Mouse (Mus musculus): ENCODE measurements around the gene Tenm4. TPM values are rescaled to one million over a fixed set of nuclear protein-coding genes. Genes with fewer than 3 reads are reported as not detected.

Tenm4 gene
- total and polyA plus RNA-seq, 3 experiments: 9.2 to 15.2 TPM; not detected in 1

DNA sequence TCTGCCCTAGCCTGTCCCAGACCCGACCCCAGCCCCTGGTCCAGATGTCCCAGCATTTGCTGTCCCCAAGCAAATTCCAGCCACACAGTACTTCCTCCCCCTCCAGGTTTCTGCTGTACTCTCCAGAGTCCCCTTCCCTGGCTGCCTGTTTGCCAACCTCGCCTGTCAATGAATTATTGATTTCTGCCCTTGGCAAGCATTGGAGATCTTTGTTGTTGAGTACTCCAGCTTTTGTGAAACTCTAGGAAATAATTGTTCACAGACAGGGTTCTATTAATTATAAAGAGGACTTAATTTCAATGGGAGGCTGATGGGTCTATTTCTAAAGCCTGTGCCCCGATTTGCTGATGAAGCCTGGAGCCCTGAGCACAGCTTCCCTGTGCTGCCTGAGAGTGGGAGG, 733.4 kb downstream of the Tenm4 start:
- no peak for DNase-seq (ENCODE audit: low read depth, low spot score)
- Histone ChIP-seq H3K4me1 (ENCODE audit: control insufficient read depth in 1 of 2, insufficient read depth in 2 of 2, low read length in 2 of 2) (no peaks in the 10 kb centered on the region), H3K79me2 (ENCODE audit: control insufficient read depth, insufficient read depth, low read length, poor library complexity) (no peaks in the 10 kb centered on the region), H3K36me3 (ENCODE audit: control insufficient read depth in 1 of 2, insufficient read depth in 2 of 2, low read length in 2 of 2) (no peaks in the 10 kb centered on the region), H3K9ac (ENCODE audit: control insufficient read depth, low read depth, low read length, poor library complexity, severe bottlenecking) (no peak overlapping the region), H3K9me3 (replicated peaks; ENCODE audit: insufficient read depth, low read length) (no peaks in the 10 kb centered on the region), H3K4me3 (ENCODE audit: control insufficient read depth in 1 of 2, insufficient read depth in 1 of 2, low read depth in 2 of 2, low read length in 2 of 2) (no peak overlapping the region), H3K27ac (ENCODE audit: control insufficient read depth, low read depth, low read length) (no peak overlapping the region), H3K27me3 (ENCODE audit: control insufficient read depth in 1 of 2, insufficient read depth in 2 of 2, low read length in 2 of 2) (no peaks in the 10 kb centered on the region)
- TF ChIP-seq CTCF (IDR thresholded peaks at IDR 0.05 in 2 of 3, conservative IDR thresholded peaks at IDR 0.05 in 1 of 3; ENCODE audit: control insufficient read depth in 1 of 3, insufficient read depth in 1 of 3, low read depth in 2 of 3, low read length in 3 of 3, poor library complexity in 1 of 3, severe bottlenecking in 1 of 3) (no peak), ZMIZ1 (IDR thresholded peaks at IDR 0.05; ENCODE audit: low read depth, low read length) (no peak), POLR2AphosphoS2 (IDR thresholded peaks at IDR 0.05; ENCODE audit: low read length) (no peak), RCOR1 (IDR thresholded peaks at IDR 0.05; ENCODE audit: low read depth, low read length) (no peak), UBTF (IDR thresholded peaks at IDR 0.05; ENCODE audit: borderline replicate concordance, insufficient read depth, low read depth, low read length) (no peak), GATA1 (IDR thresholded peaks at IDR 0.05; ENCODE audit: low read depth, low read length) (no peak), TBP (IDR thresholded peaks at IDR 0.05; ENCODE audit: low read depth, low read length) (no peak), JUND (IDR thresholded peaks at IDR 0.05; ENCODE audit: low read depth, low read length) (no peak), HCFC1 (IDR thresholded peaks at IDR 0.05; ENCODE audit: low read depth, low read length) (no peak), USF1 (IDR thresholded peaks at IDR 0.05; ENCODE audit: low read depth, low read length) (no peak), MAZ (IDR thresholded peaks at IDR 0.05; ENCODE audit: low read depth, low read length) (no peak), MAFK (IDR thresholded peaks at IDR 0.05; ENCODE audit: borderline replicate concordance, low read depth, low read length) (no peak), SIN3A (IDR thresholded peaks at IDR 0.05; ENCODE audit: low read length) (no peak), USF2 (IDR thresholded peaks at IDR 0.05; ENCODE audit: borderline replicate concordance in 1 of 2, insufficient read depth in 1 of 2, low read depth in 1 of 2, low read length in 2 of 2) (no peak)

DNA sequence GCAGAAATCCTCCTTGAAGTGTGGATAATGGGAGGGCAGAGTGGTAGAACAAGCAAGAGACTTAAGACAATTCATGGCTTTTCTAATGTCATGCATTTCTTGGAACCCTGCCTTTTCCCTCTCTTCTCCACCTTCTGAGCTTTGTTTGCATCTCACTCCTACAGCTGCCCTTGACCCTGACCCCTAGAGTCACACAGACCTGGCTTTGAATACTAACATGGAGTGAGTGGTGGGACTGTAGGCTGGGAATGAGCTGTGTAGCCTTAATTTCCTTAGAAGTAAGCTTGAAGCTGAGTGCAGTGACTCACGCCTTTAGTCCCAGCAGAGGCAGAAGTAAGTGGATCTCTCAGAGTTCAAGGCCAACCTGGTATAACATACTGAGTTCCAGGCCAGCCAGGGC, 733.9 kb downstream of the Tenm4 start:
- TF ChIP-seq MAFK (IDR thresholded peaks at IDR 0.05; ENCODE audit: borderline replicate concordance, low read depth, low read length) (no peak), SIN3A (IDR thresholded peaks at IDR 0.05; ENCODE audit: low read length) (no peak), ELF1 (IDR thresholded peaks at IDR 0.05; ENCODE audit: low read depth, low read length) (no peak), TAL1 (IDR thresholded peaks at IDR 0.05; ENCODE audit: low read length) (no peak), POLR2A (IDR thresholded peaks at IDR 0.05; ENCODE audit: control insufficient read depth in 1 of 2, insufficient read depth in 1 of 2, low read depth in 1 of 2, low read length in 2 of 2, poor library complexity in 1 of 2) (no peak), SMC3 (IDR thresholded peaks at IDR 0.05; ENCODE audit: low read depth, low read length) (no peak), MAX (IDR thresholded peaks at IDR 0.05; ENCODE audit: low read length) (no peak), POLR2AphosphoS2 (IDR thresholded peaks at IDR 0.05; ENCODE audit: low read length) (no peak), CHD2 (IDR thresholded peaks at IDR 0.05; ENCODE audit: low read length) (no peak), GATA1 (IDR thresholded peaks at IDR 0.05; ENCODE audit: low read depth, low read length) (no peak), USF1 (IDR thresholded peaks at IDR 0.05; ENCODE audit: low read depth, low read length) (no peak), ZNF384 (IDR thresholded peaks at IDR 0.05; ENCODE audit: low read depth, low read length) (no peak), MAZ (IDR thresholded peaks at IDR 0.05; ENCODE audit: low read depth, low read length) (no peak)
- Histone ChIP-seq H3K36me3 (ENCODE audit: control insufficient read depth in 1 of 2, insufficient read depth in 2 of 2, low read length in 2 of 2) (no peaks in the 10 kb centered on the region), H3K4me1 (ENCODE audit: control insufficient read depth in 1 of 2, insufficient read depth in 2 of 2, low read length in 2 of 2) (no peaks in the 10 kb centered on the region), H3K4me3 (ENCODE audit: control insufficient read depth in 1 of 2, insufficient read depth in 1 of 2, low read depth in 2 of 2, low read length in 2 of 2) (no peak overlapping the region), H3K9me3 (replicated peaks; ENCODE audit: insufficient read depth, low read length) (no peaks in the 10 kb centered on the region), H3K9ac (ENCODE audit: control insufficient read depth, low read depth, low read length, poor library complexity, severe bottlenecking) (no peak overlapping the region), H3K27ac (ENCODE audit: control insufficient read depth, low read depth, low read length) (no peak overlapping the region), H3K79me2 (ENCODE audit: control insufficient read depth, insufficient read depth, low read length, poor library complexity) (no peaks in the 10 kb centered on the region), H3K27me3 (ENCODE audit: control insufficient read depth in 1 of 2, insufficient read depth in 2 of 2, low read length in 2 of 2) (no peaks in the 10 kb centered on the region)
- DNase-seq (ENCODE audit: low read depth, low spot score): no peak
